Mouse (Mus musculus) gastrocnemius, postnatal 10 days (tissue): Measurements from ENCODE around the gene Chchd3. TPM values are rescaled to one million over a fixed set of nuclear protein-coding genes. Genes with fewer than 3 reads are reported as not detected.

ENCODE experiments used
- DNase-seq: peaks from one replicate; pipeline ENCODE4 v3.0.0; 2021; ENCODE audit warnings: mixed read lengths
- total RNA-seq, 2 experiments: library from RNA; stranded (reverse); gene quantifications; 2 replicates each; pipeline ENCODE4 v1.2.3; 2021

Chchd3 gene
- total RNA-seq, 2 experiments from 2014 or later: 287 to 317 TPM

DNA sequence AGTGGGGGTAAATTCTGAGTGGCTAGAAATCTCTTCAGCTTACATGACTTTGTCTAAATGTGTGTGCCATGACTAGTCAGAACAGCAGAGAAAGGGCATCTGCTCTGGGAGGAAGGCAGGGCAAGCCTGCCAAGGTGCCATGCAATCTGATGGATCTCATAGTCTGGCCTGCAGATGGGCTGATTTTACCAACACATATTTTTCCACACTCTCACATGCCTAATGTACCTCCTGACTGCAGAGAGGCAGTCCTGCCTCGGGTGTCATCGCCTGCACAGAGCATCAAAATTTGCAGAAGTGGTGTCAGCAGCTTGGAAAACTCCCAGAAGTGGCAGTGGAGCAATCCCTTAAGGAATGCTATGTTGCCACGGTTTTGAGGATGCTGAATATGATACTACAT, 55.5 kb downstream of the Chchd3 start:
- DNase-seq: no peak

GRCm38 (mm10) chr6:33002988-33003387, 57.1 kb downstream of the Chchd3 start:
- no peak for DNase-seq

DNA sequence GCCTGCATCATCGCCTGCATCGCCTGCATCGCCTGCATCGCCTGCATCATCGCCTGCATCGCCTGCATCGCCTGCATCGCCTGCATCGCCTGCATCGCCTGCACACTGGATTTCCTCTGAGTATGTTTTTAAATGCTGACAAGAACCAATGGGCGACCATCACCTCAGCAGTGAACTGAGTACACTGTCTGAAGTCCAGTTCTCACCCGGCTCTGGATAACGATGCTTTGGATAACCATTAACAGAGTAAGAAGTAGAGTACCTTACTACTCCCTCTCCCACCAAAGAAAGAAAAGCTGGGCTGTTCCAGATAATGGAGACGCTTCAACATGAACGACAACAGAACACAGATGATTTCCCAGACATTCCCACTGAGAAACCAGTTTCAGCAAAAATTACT, 58.8 kb downstream of the Chchd3 start:
- no peak for DNase-seq

DNA sequence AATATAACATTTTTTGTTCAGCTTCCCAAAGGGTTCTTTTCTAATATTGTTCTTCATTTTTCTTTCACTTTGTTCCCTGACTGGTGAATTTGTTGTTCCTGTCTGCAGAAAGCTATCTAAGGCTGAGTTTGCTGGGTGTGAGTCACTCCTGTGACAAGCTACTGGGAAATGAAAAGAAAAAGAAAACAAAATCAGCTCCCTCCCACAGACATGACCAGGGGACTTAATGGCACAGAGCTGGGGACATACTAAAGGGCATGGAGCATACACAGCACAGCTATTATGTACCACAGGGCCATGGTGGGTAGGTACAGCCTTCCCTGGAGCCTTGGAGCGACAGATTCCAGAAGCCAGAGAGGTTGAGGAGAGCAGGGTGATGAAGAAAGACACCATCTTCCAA, 63.5 kb downstream of the Chchd3 start:
- DNase-seq: no peak

DNA sequence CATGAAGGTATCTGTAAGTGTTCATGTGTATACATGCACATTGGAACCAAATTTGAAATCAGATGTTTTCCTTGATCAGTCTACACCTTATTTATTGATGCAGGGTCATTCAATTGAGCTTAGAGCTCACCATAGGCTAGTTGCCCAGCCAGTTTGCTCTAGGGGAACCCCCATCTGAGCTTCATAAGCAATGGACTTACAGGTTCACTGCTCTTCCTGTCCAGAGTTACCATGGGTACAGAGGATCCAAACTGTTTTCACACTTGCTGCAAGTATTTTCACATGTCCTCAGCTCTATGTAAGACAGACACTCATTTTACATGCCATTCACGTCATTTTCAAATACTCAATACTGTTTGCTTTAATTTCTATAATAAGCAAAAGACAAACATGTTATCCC, 66.2 kb downstream of the Chchd3 start:
- no peak for DNase-seq

DNA sequence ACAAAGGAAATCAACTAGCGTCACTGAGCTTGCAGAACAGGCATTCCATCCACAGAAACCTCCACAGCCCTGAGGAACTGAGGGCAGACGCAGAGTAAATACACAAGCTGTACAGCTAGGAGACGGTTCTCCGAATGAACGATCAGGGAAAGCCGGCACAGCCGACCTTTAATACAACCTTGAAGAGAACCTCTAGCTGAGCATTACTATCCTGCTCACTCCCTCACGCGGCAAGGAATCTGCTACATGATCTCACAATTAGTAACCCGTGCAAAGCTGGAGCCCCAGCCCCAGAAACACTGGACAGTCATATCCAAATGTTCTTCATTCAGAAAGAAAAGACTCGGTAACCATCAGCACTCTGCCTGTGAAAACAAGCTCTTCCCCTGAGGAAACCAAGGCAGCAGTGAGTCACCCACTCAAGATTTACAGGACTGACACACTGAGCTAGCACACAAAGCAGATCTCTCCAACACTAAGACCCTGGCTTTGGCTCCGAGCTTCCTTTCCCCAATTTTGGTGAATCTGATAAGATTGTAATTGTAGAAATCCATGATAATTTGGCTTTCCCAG, 69.9 kb downstream of the Chchd3 start:
- DNase-seq: no peak

- no peak for DNase-seq
Observed at GRCm38 (mm10) chr6:32988561-32988960, 71.5 kb downstream of the Chchd3 start.

- no peak for DNase-seq
Observed at GRCm38 (mm10) chr6:32983876-32984275, 76.2 kb downstream of the Chchd3 start.

- DNase-seq: no peak
Observed at GRCm38 (mm10) chr6:32981253-32981652, 78.8 kb downstream of the Chchd3 start.

- no peak for DNase-seq
Observed at GRCm38 (mm10) chr6:32978811-32979210, 81.2 kb downstream of the Chchd3 start.

GRCm38 (mm10) chr6:32971926-32972325, 88.1 kb downstream of the Chchd3 start:
- no peak for DNase-seq

GRCm38 (mm10) chr6:32968971-32969370, 91.1 kb downstream of the Chchd3 start:
- DNase-seq: no peak

GRCm38 (mm10) chr6:32962048-32962447, 98.0 kb downstream of the Chchd3 start:
- DNase-seq: no peak

- DNase-seq: no peak
Observed at GRCm38 (mm10) chr6:32961477-32961876, 98.6 kb downstream of the Chchd3 start.

GRCm38 (mm10) chr6:32959816-32960550, 100.1 kb downstream of the Chchd3 start:
- no peak for DNase-seq

DNA sequence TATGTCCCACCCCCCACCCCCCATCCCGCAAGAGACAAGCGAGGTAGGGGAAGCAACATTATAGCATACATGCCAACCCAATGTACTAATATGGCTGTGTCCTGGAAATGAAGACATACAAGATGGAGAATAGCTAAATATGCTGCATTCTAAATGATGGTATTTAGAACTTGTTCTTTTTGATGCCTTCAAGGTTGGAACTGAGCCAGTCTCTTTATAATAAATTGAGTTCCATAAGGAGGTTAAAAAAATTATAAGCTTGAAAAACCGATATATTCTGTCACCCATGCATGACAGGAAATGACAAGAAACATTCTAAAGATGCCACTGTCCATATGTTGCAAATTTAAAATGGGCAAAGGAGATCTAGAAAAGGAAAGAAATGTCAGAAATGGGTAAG, 104.6 kb downstream of the Chchd3 start:
- DNase-seq: no peak

GRCm38 (mm10) chr6:32950973-32951372, 109.1 kb downstream of the Chchd3 start:
- DNase-seq: no peak

GRCm38 (mm10) chr6:32949702-32950101, 110.4 kb downstream of the Chchd3 start:
- no peak for DNase-seq

GRCm38 (mm10) chr6:32947225-32947624, 112.8 kb downstream of the Chchd3 start:
- DNase-seq: no peak

DNA sequence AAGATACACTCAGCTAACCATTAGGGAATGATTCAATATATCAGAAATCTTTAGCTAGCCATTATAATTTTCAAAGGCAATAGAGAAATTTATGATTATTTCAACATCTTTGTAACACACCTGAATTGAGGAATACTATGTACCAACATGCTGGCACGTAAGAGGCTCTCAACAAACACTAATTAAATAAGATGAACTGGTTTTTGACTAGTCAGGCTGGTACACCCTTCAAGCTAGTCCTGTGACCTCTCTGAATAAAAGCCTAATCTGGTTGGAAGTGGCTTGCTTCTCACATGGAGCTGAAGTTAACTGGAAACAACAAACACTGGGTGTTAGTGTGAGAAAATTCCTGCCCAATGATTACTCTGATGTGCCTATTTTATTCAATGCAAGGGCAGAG, 115.1 kb downstream of the Chchd3 start:
- DNase-seq: no peak

DNA sequence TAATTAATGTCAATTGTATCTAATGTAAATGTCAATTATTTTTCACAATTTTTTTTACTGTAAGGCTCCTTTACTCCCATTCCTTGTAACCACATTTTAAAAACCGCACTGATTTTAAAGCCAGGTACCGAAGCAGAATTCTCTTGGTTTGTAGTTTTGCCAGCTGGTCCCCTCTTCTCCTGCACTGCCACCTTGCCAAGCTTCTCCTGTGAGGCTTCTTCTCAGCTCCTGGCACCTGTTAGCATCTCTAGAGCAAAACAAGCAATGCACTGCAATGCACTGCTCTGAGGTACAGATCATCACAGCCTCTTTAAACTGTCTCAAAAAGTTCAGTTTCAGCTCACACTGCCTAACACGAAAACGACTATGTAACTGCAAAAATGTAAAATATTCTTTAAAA, 116.4 kb downstream of the Chchd3 start:
- no peak for DNase-seq

DNA sequence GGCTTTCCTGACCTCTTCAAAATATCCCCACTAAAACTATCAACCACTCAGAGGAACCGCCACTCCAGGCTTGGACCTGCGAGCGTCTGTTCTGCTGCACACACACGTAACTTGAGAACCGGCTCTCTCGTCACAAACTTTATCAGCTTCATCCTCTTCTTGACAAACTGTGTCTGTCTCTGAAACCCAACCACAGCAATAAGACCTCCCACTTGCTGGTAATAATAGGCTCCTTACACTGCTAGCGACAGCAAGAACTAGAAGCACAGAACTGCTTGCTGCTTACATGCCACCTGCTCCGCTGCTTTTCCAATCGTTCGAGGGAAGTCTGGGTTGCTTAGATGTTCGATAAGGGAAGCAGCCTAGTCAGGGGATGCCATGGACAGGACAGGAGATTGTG, 119.8 kb downstream of the Chchd3 start:
- no peak for DNase-seq

DNA sequence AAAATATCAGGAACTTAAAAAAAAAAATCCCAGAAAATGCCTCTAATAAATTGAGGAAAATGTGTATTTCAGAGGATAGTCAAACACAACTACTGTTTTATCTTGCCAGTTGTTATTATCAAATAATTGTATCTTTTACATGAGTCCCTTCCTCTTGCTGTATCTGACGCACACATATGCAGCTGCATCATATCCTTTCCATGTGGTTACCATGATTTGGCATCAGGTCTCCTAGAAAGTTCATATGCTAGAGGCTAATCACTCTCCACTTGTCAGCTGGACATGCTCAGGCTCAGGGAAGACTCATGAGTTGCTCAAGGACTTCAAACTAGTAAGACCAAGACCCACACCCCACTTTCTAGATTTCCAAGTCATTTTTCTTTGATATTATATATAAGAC, 122.4 kb downstream of the Chchd3 start:
- no peak for DNase-seq

- no peak for DNase-seq
Observed at GRCm38 (mm10) chr6:32936794-32937193, 123.3 kb downstream of the Chchd3 start.
